Mouse (Mus musculus) lung, embryonic 16.5 days (tissue): ENCODE results near the gene Setd6. TPM values are rescaled to one million over a fixed set of nuclear protein-coding genes. Genes with fewer than 3 reads are reported as not detected.

ENCODE experiments used
- ATAC-seq: fragments of 200-750 bp; cut with Nextera tagmentation; 2 replicates; pipeline ENCODE4 v1.8.0; 2017; ENCODE audit warnings: low read depth, mild to moderate bottlenecking, moderate library complexity
- H3K27ac ChIP-seq: fragments of 300-500 bp; sonication (generic); 2 replicates; pipeline ENCODE4 v1.5.1; 2014; ENCODE audit warnings: mild to moderate bottlenecking, control low read depth, low read length
- H3K27me3 ChIP-seq: fragments of 300-500 bp; sonication (generic); 2 replicates; pipeline ENCODE4 v1.6.1; 2014; ENCODE audit warnings: low read depth, low read length, mixed read lengths; ENCODE audit not compliant: control insufficient read depth, insufficient read depth
- H3K36me3 ChIP-seq: fragments of 300-500 bp; sonication (generic); 2 replicates; pipeline ENCODE4 v1.6.1; 2014; ENCODE audit warnings: low read length; ENCODE audit not compliant: control insufficient read depth, insufficient read depth
- H3K4me1 ChIP-seq: fragments of 300-500 bp; sonication (generic); replicated peaks from 2 replicates; pipeline ENCODE4 v1.6.1; 2014; ENCODE audit warnings: low read length, mixed read lengths; ENCODE audit not compliant: control insufficient read depth, insufficient read depth
- H3K4me2 ChIP-seq: fragments of 300-500 bp; sonication (generic); 2 replicates; pipeline ENCODE4 v1.6.1; 2014; ENCODE audit warnings: low read depth, low read length, control low read depth
- H3K4me3 ChIP-seq: fragments of 300-500 bp; sonication (generic); 2 replicates; pipeline ENCODE4 v1.5.1; 2014; ENCODE audit warnings: mild to moderate bottlenecking, low read length, control low read depth
- H3K9ac ChIP-seq: fragments of 300-500 bp; sonication (generic); 2 replicates; pipeline ENCODE4 v1.6.1; 2014; ENCODE audit warnings: low read length, control low read depth
- H3K9me3 ChIP-seq: fragments of 300-500 bp; sonication (generic); 2 replicates; pipeline ENCODE4 v1.6.1; 2016; ENCODE audit warnings: low read length; ENCODE audit not compliant: control insufficient read depth
- WGBS: fragments of 180-500 bp; shearing (Covaris S2); extraction: QIAGEN DNeasy Blood & Tissue Kit; methylation state at CpG from one replicate; pipeline ENCODE4 v1.1.7; 2014; 5-methylcytosine and 5-hydroxymethylcytosine counted together
- polyA plus RNA-seq: library from polyadenylated mRNA; unstranded; fragments of >200 nt; fragmentation: Nextera tagmentation; extraction: Ambion mirVana; gene quantifications from 2 replicates; pipeline ENCODE4 v1.2.1, GENCODE M21; 2015

Setd6 gene
- polyA plus RNA-seq, 1 experiment from 2014 or later = 14.3 TPM

- peak overlapping the region; percentile 45 for H3K27ac ChIP-seq
- H3K4me1 ChIP-seq = no peaks in the 10 kb centered on the region; the same call in 1 of the 2 replicates
- no peak overlapping the region for H3K9ac ChIP-seq
- H3K4me3 ChIP-seq = no peak overlapping the region
- WGBS = 43% methylated on average over 10 of the region's 10 CpGs
- peak; percentile 89 for ATAC-seq
- H3K4me2 ChIP-seq = no peak overlapping the region
- no peaks in the 10 kb centered on the region for H3K36me3 ChIP-seq
- no peaks in the 10 kb centered on the region for H3K27me3 ChIP-seq
- no peaks in the 10 kb centered on the region for H3K9me3 ChIP-seq
Measured at GRCm38 (mm10) chr8:95688073-95688672, 27.5 kb upstream of the Setd6 start.

DNA sequence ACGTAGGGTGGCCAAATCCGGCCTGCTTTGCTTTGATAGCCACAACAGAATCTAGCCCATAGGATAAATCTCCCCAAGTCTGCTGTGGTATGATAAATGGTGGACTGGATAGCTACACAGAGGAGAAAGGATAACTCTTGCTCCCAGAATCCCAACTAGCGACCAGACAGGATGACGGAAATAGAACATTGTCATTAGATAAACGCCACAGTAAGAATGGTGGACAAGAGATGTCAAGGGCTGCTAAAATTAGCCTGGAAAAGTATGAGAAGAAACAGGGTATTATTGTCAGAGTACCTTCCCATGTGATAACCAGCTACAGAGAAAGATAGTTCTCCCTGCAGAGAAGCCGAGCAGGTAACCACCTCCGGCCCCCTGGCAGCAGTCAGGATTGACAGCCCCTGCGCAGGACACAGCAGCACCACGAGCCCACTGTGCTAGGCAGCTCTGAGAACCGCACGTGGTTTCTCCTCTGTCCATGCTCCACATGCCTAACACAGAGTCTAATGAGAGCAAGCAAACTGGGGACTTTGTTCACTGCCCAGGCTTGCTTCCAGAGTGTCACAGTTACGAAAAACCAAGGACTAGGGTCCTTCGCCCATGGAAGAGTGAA lies 24.6 kb upstream of the Setd6 start:
- Histone ChIP-seq H3K4me3 (no peak overlapping the region), H3K4me1 (no peaks in the 10 kb centered on the region; the same call in 1 of the 2 replicates), H3K36me3 (no peaks in the 10 kb centered on the region), H3K9me3 (no peaks in the 10 kb centered on the region), H3K4me2 (no peak overlapping the region), H3K27me3 (peaks cover 9% of the 10 kb centered on the region; the same call in 1 of the 2 replicates), H3K9ac (no peak overlapping the region), H3K27ac (no peak overlapping the region)
- ATAC-seq = no peak
- 67% methylated on average over 13 of the region's 13 CpGs for WGBS

DNA sequence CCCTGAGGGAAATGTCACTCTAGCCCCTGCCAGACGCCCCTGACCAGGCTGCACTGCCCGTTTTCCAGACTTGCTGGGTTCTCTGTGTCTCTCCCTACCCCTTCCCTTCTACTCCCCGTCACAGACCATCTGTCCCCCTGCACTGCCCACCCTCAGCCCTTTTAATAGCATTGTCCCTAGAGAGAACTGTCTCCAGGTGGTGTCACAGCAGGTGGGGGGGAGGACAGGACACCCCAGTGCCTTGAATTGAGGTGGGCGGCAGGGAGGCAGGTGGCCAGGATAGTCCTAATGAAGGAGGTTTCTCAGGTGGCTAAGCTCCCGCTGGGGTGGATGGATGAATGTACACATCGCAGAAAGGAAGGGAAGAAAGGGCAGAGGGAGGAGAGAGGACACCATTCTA lies 21.1 kb upstream of the Setd6 start:
- no peaks in the 10 kb centered on the region for H3K4me1 ChIP-seq
- ATAC-seq = no peak
- H3K4me3 ChIP-seq = no peak overlapping the region
- no peaks in the 10 kb centered on the region for H3K9me3 ChIP-seq
- no peak overlapping the region for H3K4me2 ChIP-seq
- H3K9ac ChIP-seq = no peak overlapping the region
- 27% methylated on average over 6 of the region's 6 CpGs for WGBS
- no peak overlapping the region for H3K27ac ChIP-seq
- H3K27me3 ChIP-seq = peaks cover 15% of the 10 kb centered on the region; the same call in 1 of the 2 replicates
- H3K36me3 ChIP-seq = no peaks in the 10 kb centered on the region

DNA sequence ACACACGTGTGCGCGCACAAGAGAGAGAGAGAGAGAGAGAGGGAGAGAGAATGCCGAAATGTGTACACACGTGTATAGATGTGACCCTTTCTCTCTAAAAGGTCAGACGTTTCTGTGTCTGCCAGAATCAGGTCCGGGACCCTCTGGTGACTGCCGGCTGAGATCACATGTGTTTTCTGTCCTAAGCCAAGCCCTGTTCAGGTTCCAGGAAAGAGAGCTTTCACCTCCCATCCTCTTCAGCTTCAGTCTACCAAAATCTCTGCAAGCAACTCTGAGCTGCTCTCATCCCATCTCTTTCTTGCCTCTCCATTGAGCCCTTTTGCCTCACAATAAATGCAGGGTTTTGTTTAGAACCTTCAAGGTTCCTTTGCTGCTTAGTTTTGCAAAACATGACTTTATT lies 19.0 kb upstream of the Setd6 start:
- Histone ChIP-seq H3K4me2 (no peak overlapping the region), H3K4me3 (no peak overlapping the region), H3K9ac (no peak overlapping the region), H3K27ac (no peak overlapping the region), H3K4me1 (no peaks in the 10 kb centered on the region), H3K36me3 (no peaks in the 10 kb centered on the region), H3K9me3 (no peaks in the 10 kb centered on the region), H3K27me3 (peaks cover 16% of the 10 kb centered on the region; the same call in 1 of the 2 replicates)
- 45% methylated on average over 8 of the region's 8 CpGs for WGBS
- no peak for ATAC-seq

DNA sequence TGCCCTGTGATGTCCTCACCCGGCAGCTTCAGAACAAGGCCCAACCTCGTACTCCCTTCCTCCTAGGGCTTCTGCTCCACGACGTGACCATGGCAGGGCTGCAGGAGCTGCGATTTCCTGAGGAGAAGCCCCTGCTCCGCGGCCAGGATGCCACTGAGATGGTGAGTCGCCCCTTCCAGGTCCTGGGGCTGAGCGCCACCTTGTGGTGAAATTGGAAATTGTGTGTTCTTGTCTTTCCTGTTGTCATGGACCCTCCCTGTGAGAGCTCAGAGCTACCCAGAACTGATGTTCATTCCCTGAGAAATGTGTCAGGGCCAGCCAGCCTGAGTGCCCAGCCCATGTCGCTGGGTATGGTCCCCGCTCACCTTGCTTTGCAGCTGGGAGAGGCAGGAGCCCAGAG lies 18.6 kb upstream of the Setd6 start:
- ATAC-seq = peak; percentile 67
- Histone ChIP-seq H3K4me3 (no peak overlapping the region), H3K27me3 (peaks cover 16% of the 10 kb centered on the region; the same call in 1 of the 2 replicates), H3K4me1 (no peaks in the 10 kb centered on the region), H3K27ac (no peak overlapping the region), H3K9me3 (no peaks in the 10 kb centered on the region), H3K9ac (peak overlapping the region; percentile 44; the same call in 1 of the 2 replicates), H3K4me2 (peak overlapping the region; percentile 35; the same call in 1 of the 2 replicates), H3K36me3 (no peaks in the 10 kb centered on the region)
- 0% methylated on average over 11 of the region's 11 CpGs for WGBS

GRCm38 (mm10) chr8:95698179-95698578 lies 17.5 kb upstream of the Setd6 start:
- no peak for ATAC-seq
- H3K4me3 ChIP-seq = no peak overlapping the region
- H3K27ac ChIP-seq = no peak overlapping the region
- H3K27me3 ChIP-seq = peaks cover 16% of the 10 kb centered on the region; the same call in 1 of the 2 replicates
- no peaks in the 10 kb centered on the region for H3K36me3 ChIP-seq
- H3K4me2 ChIP-seq = no peak overlapping the region
- no peak overlapping the region for H3K9ac ChIP-seq
- H3K9me3 ChIP-seq = no peaks in the 10 kb centered on the region
- 20% methylated on average over 6 of the region's 6 CpGs for WGBS
- H3K4me1 ChIP-seq = 0 out of 2 replicates have a peak, but pooled peaks cover 3% of the 10 kb centered on the region

DNA sequence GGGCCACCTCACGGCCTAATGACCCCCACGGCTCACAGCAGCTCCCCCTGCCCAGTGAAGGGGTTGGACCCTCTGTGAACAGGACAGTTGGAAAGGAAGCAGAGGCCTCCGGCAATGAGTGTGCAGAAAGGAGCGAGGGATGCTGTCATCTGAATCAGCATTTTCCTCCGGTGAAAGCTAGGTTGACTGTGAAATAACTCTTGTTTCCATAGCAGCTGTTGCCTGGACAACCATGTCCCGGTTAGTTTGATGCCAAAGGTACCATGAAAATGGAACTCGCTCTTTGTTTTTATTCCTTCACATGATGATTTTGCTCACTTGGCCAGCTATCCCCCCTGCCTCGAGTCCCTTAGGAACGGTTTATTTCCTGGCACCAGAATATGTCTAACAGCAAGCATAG lies 15.4 kb upstream of the Setd6 start:
- Histone ChIP-seq H3K4me3 (no peak overlapping the region), H3K4me1 (peaks cover 11% of the 10 kb centered on the region), H3K27me3 (peaks cover 8% of the 10 kb centered on the region; the same call in 1 of the 2 replicates), H3K9ac (no peak overlapping the region), H3K27ac (no peak overlapping the region), H3K4me2 (no peak overlapping the region), H3K36me3 (no peaks in the 10 kb centered on the region), H3K9me3 (no peaks in the 10 kb centered on the region)
- ATAC-seq = no peak
- 65% methylated on average over 9 of the region's 9 CpGs for WGBS

DNA sequence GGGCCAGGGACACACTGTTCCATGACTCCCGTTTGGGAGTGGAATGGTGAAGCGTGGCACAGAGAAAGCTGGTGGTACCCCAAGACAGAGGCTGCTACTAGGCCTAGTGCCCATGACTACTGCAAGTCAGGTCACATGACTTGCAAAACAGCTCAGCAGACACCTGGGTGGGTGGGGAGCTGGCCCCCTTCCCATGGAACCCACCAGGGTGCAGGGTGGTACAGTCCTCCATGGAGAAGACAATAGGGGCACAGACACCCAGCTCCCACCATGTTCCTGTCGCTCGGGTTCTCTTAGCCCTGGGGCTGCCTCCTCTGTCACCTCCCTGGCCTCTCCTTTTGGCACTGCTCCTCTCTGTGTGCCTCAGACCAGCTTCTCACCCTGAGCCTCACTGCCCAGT lies 13.9 kb upstream of the Setd6 start:
- Histone ChIP-seq H3K36me3 (no peaks in the 10 kb centered on the region), H3K9me3 (no peaks in the 10 kb centered on the region), H3K27ac (no peak overlapping the region), H3K4me2 (no peak overlapping the region), H3K4me3 (no peak overlapping the region), H3K4me1 (peaks cover 11% of the 10 kb centered on the region), H3K9ac (no peak overlapping the region), H3K27me3 (peaks cover 8% of the 10 kb centered on the region; the same call in 1 of the 2 replicates)
- 77% methylated on average over 4 of the region's 4 CpGs for WGBS
- no peak for ATAC-seq

DNA sequence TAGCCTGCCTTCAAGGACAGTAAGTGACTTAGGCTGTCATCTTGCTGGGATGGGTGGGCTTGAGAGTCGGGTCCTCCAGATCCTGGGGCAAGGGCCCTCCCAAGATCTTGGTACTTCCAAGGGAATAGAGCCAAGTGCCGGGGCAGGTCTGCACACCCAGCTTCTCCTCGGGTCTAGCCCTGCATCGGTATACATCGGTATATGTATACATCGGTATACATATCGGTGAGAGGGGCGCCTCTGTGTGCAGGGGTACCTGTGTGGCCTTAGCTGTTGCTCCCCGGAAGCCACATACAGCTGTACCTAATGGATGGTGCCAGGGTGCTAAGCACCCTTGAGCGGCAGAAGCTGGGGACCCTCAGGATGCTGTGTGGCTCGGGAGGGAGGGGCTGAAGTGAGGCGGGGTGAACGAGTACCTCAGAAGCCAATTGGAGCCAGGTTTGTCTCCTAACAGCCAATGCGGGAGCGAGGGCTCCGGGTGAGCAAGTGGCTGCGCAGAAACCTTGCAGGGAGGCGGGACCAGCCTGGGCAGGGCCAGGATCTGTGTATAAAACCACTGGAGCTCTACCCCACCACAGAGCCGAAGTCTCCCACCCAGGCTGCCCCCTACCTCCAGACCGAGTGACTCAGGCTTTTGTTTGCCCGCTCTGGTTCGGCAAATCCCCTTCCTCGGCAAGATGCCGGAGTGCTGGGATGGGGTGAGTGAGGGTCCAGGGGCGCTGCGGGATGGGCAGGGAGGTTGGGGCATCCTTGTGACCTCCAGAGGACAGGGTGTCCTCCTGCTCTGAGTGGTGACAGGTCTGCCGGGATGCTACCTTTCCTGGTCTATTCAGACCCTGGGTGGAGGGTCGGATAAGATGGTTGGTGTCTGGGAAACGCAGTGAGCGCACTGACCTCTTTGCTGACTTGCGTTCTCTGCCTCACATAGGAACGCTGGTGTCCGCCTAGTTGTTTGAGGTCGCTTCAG lies 12.9 kb upstream of the Setd6 start:
- ATAC-seq = peak; percentile 96
- H3K4me3 ChIP-seq = peak overlapping the region; percentile 51
- H3K36me3 ChIP-seq = no peaks in the 10 kb centered on the region
- WGBS = 2% methylated on average over 34 of the region's 34 CpGs
- H3K4me1 ChIP-seq = peaks cover 11% of the 10 kb centered on the region
- peaks cover 4% of the 10 kb centered on the region; the same call in 1 of the 2 replicates for H3K27me3 ChIP-seq
- no peaks in the 10 kb centered on the region for H3K9me3 ChIP-seq
- peak overlapping the region; percentile 74 for H3K4me2 ChIP-seq
- H3K27ac ChIP-seq = no peak overlapping the region
- H3K9ac ChIP-seq = peak overlapping the region; percentile 52
